Mouse (Mus musculus): ENCODE results near the gene Cdc42ep4. TPM values are rescaled to one million over a fixed set of nuclear protein-coding genes. Genes with fewer than 3 reads are reported as not detected.

The Cdc42ep4 gene
- polyA plus RNA-seq, 1 experiment from 2014 or later, result 122 TPM

- H3K27me3 ChIP-seq, result no peaks in the 10 kb centered on the region
- ATAC-seq (ENCODE audit: borderline replicate concordance, extremely low read depth, low FRiP score, low TSS enrichment), result no peak
- peak overlapping the region; percentile 83 for H3K4me2 ChIP-seq
- peak overlapping the region; percentile 90 for H3K9ac ChIP-seq
- peaks cover 30% of the 10 kb centered on the region for H3K4me1 ChIP-seq
- H3K9me3 ChIP-seq, result no peaks in the 10 kb centered on the region
- H3K36me3 ChIP-seq, result peaks cover 19% of the 10 kb centered on the region
- peak overlapping the region; percentile 99 for H3K4me3 ChIP-seq
- 38% methylated on average over 25 of the region's 25 CpGs for WGBS
- peak overlapping the region; percentile 96 for H3K27ac ChIP-seq
Measured at GRCm38 (mm10) chr11:113684707-113685426, 66.8 kb downstream of the Cdc42ep4 start.

- H3K9me3 ChIP-seq, result no peaks in the 10 kb centered on the region
- H3K9ac ChIP-seq, result peak within 1 kb of the TSS; percentile 90
- no peaks in the 10 kb centered on the region for H3K27me3 ChIP-seq
- H3K4me1 ChIP-seq, result peaks cover 30% of the 10 kb centered on the region
- H3K36me3 ChIP-seq, result peaks cover 12% of the 10 kb centered on the region
- peak; percentile 93 for ATAC-seq (ENCODE audit: borderline replicate concordance, extremely low read depth, low FRiP score, low TSS enrichment)
- peak within 1 kb of the TSS; percentile 83 for H3K4me2 ChIP-seq
- H3K4me3 ChIP-seq, result peak within 1 kb of the TSS; percentile 99
- under 1% methylated on average over 72 of the region's 73 CpGs for WGBS
- peak within 1 kb of the TSS; percentile 96 for H3K27ac ChIP-seq
Measured at GRCm38 (mm10) chr11:113683957-113684706, 67.5 kb downstream of the Cdc42ep4 start, which contains the start of the genes Fam104a and D11Wsu47e. Gene Fam104a (minus strand): TSS chr11:113684155. Gene D11Wsu47e (plus strand): TSS chr11:113684412.

- Histone ChIP-seq H3K4me1 (peaks cover 30% of the 10 kb centered on the region), H3K4me3 (peak overlapping the region; percentile 99), H3K27ac (peak overlapping the region; percentile 96), H3K9me3 (no peaks in the 10 kb centered on the region), H3K4me2 (peak overlapping the region; percentile 83), H3K36me3 (peaks cover 7% of the 10 kb centered on the region), H3K9ac (peak overlapping the region; percentile 90), H3K27me3 (no peaks in the 10 kb centered on the region)
- peak; percentile 62 for ATAC-seq (ENCODE audit: borderline replicate concordance, extremely low read depth, low FRiP score, low TSS enrichment)
- 0% methylated on average over 27 of the region's 38 CpGs for WGBS
Measured at GRCm38 (mm10) chr11:113683627-113683956, 68.1 kb downstream of the Cdc42ep4 start.

DNA sequence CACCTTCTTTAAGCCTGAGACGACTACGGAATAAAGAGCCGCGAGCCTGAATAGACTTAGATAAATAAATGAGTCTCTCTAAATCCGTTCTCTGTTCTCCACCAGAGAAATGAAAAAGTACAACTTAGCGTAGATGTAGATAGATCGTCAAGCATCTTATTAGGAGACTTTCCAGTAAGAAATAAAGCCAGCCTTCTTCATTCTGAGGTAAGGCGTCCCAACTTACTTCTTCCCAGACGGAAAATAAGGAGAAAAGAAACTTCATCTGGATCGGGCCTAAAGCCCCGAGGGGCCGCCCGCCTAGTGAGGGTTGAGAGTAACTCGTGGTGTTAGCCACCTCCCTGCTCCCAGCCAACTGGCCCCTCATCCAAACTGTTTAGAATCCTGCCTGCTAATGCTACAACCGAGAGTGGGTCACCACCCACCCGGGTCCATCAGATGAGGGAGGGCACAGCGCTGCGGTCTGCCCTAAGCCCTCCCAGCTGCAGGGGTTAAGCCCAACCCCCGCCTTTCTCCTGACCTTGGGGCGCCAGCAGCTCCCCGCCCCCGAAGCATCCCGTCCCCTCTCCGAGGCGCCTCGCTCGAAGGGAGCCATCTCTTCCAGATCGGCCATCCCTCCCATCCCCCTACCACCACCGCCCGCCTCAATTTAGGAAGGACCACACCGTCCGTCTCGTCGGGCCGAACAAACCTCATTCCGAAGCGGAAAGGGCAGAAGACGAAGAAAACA, 68.6 kb downstream of the Cdc42ep4 start:
- ATAC-seq (ENCODE audit: borderline replicate concordance, extremely low read depth, low FRiP score, low TSS enrichment), result peak; percentile 58
- Histone ChIP-seq H3K36me3 (peaks cover 1% of the 10 kb centered on the region; the same call in 1 of the 2 replicates), H3K4me1 (peaks cover 30% of the 10 kb centered on the region)

DNA sequence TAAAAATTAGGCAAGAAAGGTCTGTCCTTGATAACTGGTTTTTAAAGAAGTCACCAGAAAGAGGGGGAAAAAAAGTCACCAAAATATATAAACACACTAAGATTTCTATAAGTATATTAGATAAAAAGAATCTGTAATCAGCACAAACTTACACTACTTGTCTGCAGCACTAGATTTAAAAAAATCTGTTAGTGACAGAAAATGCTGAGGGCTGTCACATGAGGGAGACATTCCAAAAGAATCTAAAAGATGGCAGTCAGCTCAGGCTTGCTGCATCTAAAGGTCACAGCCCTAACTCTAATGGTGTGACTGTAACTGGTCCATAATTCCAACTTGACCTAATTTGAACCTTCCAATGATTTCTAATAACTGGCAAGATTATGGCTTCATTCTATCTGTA, 69.7 kb downstream of the Cdc42ep4 start:
- no peak overlapping the region for H3K27ac ChIP-seq
- peaks cover 29% of the 10 kb centered on the region for H3K4me1 ChIP-seq
- peak overlapping the region; percentile 83; the same call in 1 of the 2 replicates for H3K4me2 ChIP-seq
- H3K4me3 ChIP-seq, result peak overlapping the region; percentile 99
- no peaks in the 10 kb centered on the region for H3K9me3 ChIP-seq
- no peak for ATAC-seq (ENCODE audit: borderline replicate concordance, extremely low read depth, low FRiP score, low TSS enrichment)
- H3K27me3 ChIP-seq, result no peaks in the 10 kb centered on the region
- H3K9ac ChIP-seq, result no peak overlapping the region
- peaks cover 4% of the 10 kb centered on the region; the same call in 1 of the 2 replicates for H3K36me3 ChIP-seq

More for the DNA sequence above, 68.6 kb downstream of the Cdc42ep4 start:
- no peaks in the 10 kb centered on the region for H3K9me3 ChIP-seq
- peak overlapping the region; percentile 96 for H3K27ac ChIP-seq
- H3K9ac ChIP-seq, result peak overlapping the region; percentile 90
- WGBS, result under 1% methylated on average over 38 of the region's 38 CpGs
- H3K27me3 ChIP-seq, result no peaks in the 10 kb centered on the region
- H3K4me2 ChIP-seq, result peak overlapping the region; percentile 83
- peak overlapping the region; percentile 99 for H3K4me3 ChIP-seq

GRCm38 (mm10) chr11:113680954-113681353, 70.7 kb downstream of the Cdc42ep4 start:
- H3K27ac ChIP-seq, result no peak overlapping the region
- no peak for ATAC-seq (ENCODE audit: borderline replicate concordance, extremely low read depth, low FRiP score, low TSS enrichment)
- H3K36me3 ChIP-seq, result peaks cover 14% of the 10 kb centered on the region
- no peaks in the 10 kb centered on the region for H3K27me3 ChIP-seq
- H3K9ac ChIP-seq, result no peak overlapping the region
- H3K4me2 ChIP-seq, result no peak overlapping the region
- H3K4me1 ChIP-seq, result peaks cover 25% of the 10 kb centered on the region
- H3K4me3 ChIP-seq, result no peak overlapping the region
- H3K9me3 ChIP-seq, result no peaks in the 10 kb centered on the region
- 71% methylated on average over 2 of the region's 2 CpGs for WGBS

DNA sequence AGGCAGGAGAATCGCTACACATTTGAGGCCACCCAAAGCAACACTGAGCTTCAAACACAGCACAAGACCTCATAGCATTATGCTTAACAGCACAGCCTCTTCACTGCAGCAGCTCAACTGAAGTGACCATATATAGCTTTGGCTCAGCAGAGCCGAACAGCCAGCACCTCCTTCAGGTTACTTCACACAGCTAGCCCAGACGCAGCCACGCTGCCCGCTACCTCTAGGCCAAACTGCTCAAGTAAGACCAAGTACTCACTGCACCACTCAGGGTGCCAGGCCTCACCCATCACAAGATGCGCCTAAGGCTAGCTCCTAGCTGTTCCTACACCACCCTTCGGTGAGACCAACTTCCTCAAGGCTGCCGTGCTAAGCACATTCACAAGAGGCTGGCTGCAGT, 73.3 kb downstream of the Cdc42ep4 start:
- Histone ChIP-seq H3K27ac (no peak overlapping the region), H3K4me3 (no peak overlapping the region), H3K9me3 (no peaks in the 10 kb centered on the region), H3K4me2 (no peak overlapping the region), H3K9ac (no peak overlapping the region), H3K36me3 (peaks cover 39% of the 10 kb centered on the region), H3K27me3 (no peaks in the 10 kb centered on the region), H3K4me1 (peaks cover 18% of the 10 kb centered on the region)
- 78% methylated on average over 8 of the region's 8 CpGs for WGBS
- no peak for ATAC-seq (ENCODE audit: borderline replicate concordance, extremely low read depth, low FRiP score, low TSS enrichment)

DNA sequence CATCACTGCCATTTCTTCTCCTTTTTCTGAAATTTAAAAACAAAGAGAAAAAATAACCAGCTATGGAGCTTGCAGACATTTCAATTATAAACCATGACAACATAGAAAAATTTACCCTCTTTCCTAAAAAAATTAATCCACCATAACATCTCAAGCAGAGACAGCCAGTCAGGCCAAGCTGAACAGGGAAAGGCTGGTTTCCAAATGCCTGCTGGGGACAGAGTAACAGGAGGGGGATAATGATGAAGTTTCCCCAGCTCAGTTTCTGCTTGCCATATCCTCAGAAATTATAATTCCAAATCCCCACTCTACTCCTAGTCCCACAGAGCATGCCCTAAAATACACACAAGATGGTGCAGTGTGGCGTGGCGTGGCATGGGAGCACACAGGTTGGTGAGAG, 74.3 kb downstream of the Cdc42ep4 start:
- peaks cover 49% of the 10 kb centered on the region for H3K36me3 ChIP-seq
- no peaks in the 10 kb centered on the region for H3K27me3 ChIP-seq
- peaks cover 14% of the 10 kb centered on the region for H3K4me1 ChIP-seq
- no peak for ATAC-seq (ENCODE audit: borderline replicate concordance, extremely low read depth, low FRiP score, low TSS enrichment)
- no peak overlapping the region for H3K4me2 ChIP-seq
- H3K4me3 ChIP-seq, result no peak overlapping the region
- H3K27ac ChIP-seq, result no peak overlapping the region
- H3K9ac ChIP-seq, result no peak overlapping the region
- 93% methylated on average over 2 of the region's 2 CpGs for WGBS
- H3K9me3 ChIP-seq, result no peaks in the 10 kb centered on the region

Other genes with a start within 250 kb of the Cdc42ep4 start
- 2.5 and 3.1 TPM in 2 replicates for gene Sstr2, start 132.5 kb downstream of the Cdc42ep4 start, polyA plus RNA-seq (2015; fragmentation: Nextera tagmentation; extraction: Ambion mirVana)
- 26.5 and 27.7 TPM in 2 replicates for gene Cog1, start 102.7 kb downstream of the Cdc42ep4 start, polyA plus RNA-seq (2015; fragmentation: Nextera tagmentation; extraction: Ambion mirVana)
- 23.7 and 24.5 TPM in 2 replicates for gene Slc39a11, start 101.8 kb downstream of the Cdc42ep4 start, polyA plus RNA-seq (2015; fragmentation: Nextera tagmentation; extraction: Ambion mirVana)
- 43.7 and 44.6 TPM in 2 replicates for gene Fam104a, start 67.7 kb downstream of the Cdc42ep4 start, polyA plus RNA-seq (2015; fragmentation: Nextera tagmentation; extraction: Ambion mirVana)
- gene D11Wsu47e, start 67.5 kb downstream of the Cdc42ep4 start, polyA plus RNA-seq (2015; fragmentation: Nextera tagmentation; extraction: Ambion mirVana), result 19.7 and 20.6 TPM in 2 replicates
- gene Cpsf4l, start 41.9 kb downstream of the Cdc42ep4 start, polyA plus RNA-seq (2015; fragmentation: Nextera tagmentation; extraction: Ambion mirVana), result 0.57 and 2.7 TPM in 2 replicates

Data from lung, embryonic 15.5 days (tissue).